Mouse (Mus musculus) lung, postnatal 0 days (tissue): ENCODE results near the gene Tmem168.

Experiments
- CTCF ChIP-seq: IDR thresholded peaks from 2 replicates; pipeline ENCODE4 v1.5.1; 2016; ENCODE audit warnings: antibody characterized with exemption, mild to moderate bottlenecking
- EP300 ChIP-seq: IDR thresholded peaks from 2 replicates; pipeline ENCODE4 v1.6.1; 2016; ENCODE audit warnings: antibody characterized with exemption, mild to moderate bottlenecking, control low read depth

DNA sequence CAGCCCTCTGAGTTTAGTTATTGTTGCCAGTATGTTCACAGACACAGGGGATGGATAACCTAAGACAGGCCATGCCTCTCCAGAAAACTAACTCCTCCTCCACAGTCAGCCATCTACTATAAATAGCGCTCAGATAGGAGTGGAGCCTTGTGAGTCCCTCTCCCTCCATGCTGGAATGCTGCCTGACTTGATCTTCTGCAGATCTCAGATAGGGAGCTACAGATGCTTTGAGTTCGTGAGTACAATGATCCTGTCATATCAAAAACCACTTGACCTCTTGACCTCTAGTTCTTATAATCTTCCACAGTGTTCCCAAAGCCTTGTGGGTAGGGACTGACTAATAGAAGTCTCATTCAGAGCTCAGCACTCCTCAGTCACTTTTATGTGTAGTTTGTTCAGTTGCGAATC is 28.7 kb upstream of the Tmem168 start:
- TF ChIP-seq CTCF: no peak
- TF ChIP-seq EP300: no peak
